13 mouse cellular contexts compared by ENCODE assay signal in genomic region chr16:30934967-30935690, GRCm38 (mm10).
A peak's percentile ranks its signal among the peaks of the same experiment; 100 is the strongest.
DNase-seq lines count a peak whose midpoint lies in the region; ATAC-seq and TF ChIP-seq lines count a peak whose summit lies in the region.
"Had no signal": no experiment of that assay in that cellular context is flagged by ENCODE, and none has a peak within 500 bp of the region (broad histone marks: within the 10 kb centered on the region; RNA-seq: fewer than 3 reads in every experiment).

No protein-coding gene starts in this region.

- H3K4me2 ChIP-seq in intestine, postnatal 0 days (replicated peaks; ENCODE audit: low read depth) = peak overlapping the region; percentile 27; the same call in 1 of the 2 replicates
- no peak overlapping the region for H3K4me2 ChIP-seq in stomach, embryonic 15.5 days

- peaks cover 31% of the 10 kb centered on the region for H3K4me1 ChIP-seq in heart, embryonic 10.5 days
- no peaks in the 10 kb centered on the region; the same call in 1 of the 2 replicates for H3K4me1 ChIP-seq in intestine, postnatal 0 days (replicated peaks; ENCODE audit: control insufficient read depth, insufficient read depth, low read length)
- H3K4me1 ChIP-seq in stomach, embryonic 15.5 days = peaks cover 19% of the 10 kb centered on the region; the same call in 1 of the 2 replicates

- no peak for ATAC-seq in intestine, postnatal 0 days
- ATAC-seq in stomach, embryonic 15.5 days (ENCODE audit: insufficient read depth, low FRiP score, low read depth) = no peak

- no peak overlapping the region for H3K4me3 ChIP-seq in heart, embryonic 10.5 days
- no peak overlapping the region for H3K4me3 ChIP-seq in intestine, postnatal 0 days (ENCODE audit: low read depth, low read length)
- no peak overlapping the region for H3K4me3 ChIP-seq in stomach, embryonic 15.5 days (replicated peaks)

- no peaks in the 10 kb centered on the region for H3K27me3 ChIP-seq in heart, embryonic 10.5 days (ENCODE audit: insufficient read depth, poor library complexity, severe bottlenecking)
- H3K27me3 ChIP-seq in intestine, postnatal 0 days (replicated peaks; ENCODE audit: control insufficient read depth, insufficient read depth, low read length) = no peaks in the 10 kb centered on the region
- H3K27me3 ChIP-seq in stomach, embryonic 15.5 days (replicated peaks) = no peaks in the 10 kb centered on the region

- peak overlapping the region; percentile 4; the same call in 1 of the 2 replicates for H3K27ac ChIP-seq in heart, embryonic 10.5 days
- no peak overlapping the region for H3K27ac ChIP-seq in intestine, postnatal 0 days (ENCODE audit: low read depth, low read length)
- 0 out of 2 replicates have a peak overlapping the region, but pooled peaks have one; percentile 6 for H3K27ac ChIP-seq in stomach, embryonic 15.5 days

- no peaks in the 10 kb centered on the region; the same call in 1 of the 2 replicates for H3K9me3 ChIP-seq in heart, embryonic 10.5 days
- H3K9me3 ChIP-seq in intestine, postnatal 0 days (ENCODE audit: control insufficient read depth) = no peaks in the 10 kb centered on the region
- no peaks in the 10 kb centered on the region for H3K9me3 ChIP-seq in stomach, embryonic 15.5 days

- WGBS in heart, embryonic 10.5 days = 54% methylated on average over 15 of the region's 15 CpGs
- WGBS in intestine, postnatal 0 days = 31% methylated on average over 15 of the region's 15 CpGs
- 42% methylated on average over 15 of the region's 15 CpGs for WGBS in stomach, embryonic 15.5 days

- H3K9ac ChIP-seq in intestine, postnatal 0 days (ENCODE audit: low read depth, low read length) = no peak overlapping the region
- H3K9ac ChIP-seq in stomach, embryonic 15.5 days = no peak overlapping the region

- no peak for DNase-seq in heart, embryonic 10.5 days (ENCODE audit: low spot score)
- DNase-seq in heart, adult 8-10 months (ENCODE audit: low spot score) = no peak
- DNase-seq in right cerebral cortex, adult 18-20 months = peak; percentile 23
- DNase-seq in right cerebral cortex, postnatal 25 days = no peak
- DNase-seq in lung, postnatal 14 days = no peak
- no peak for DNase-seq in thymus, postnatal 14 days
- DNase-seq: cerebellum, adult 2 months; gastrocnemius, postnatal 25 days; heart, postnatal 4 days; lung, postnatal 10 days; thymus, adult 2 months had no signal

- no peaks in the 10 kb centered on the region for H3K36me3 ChIP-seq in heart, embryonic 10.5 days
- no peaks in the 10 kb centered on the region for H3K36me3 ChIP-seq in intestine, postnatal 0 days (ENCODE audit: control insufficient read depth, insufficient read depth)
- no peaks in the 10 kb centered on the region for H3K36me3 ChIP-seq in stomach, embryonic 15.5 days

- TF ChIP-seq CTCF in intestine, postnatal 0 days (IDR thresholded peaks at IDR 0.05; ENCODE audit: low read depth) = no peak
